Mouse (Mus musculus) embryonic fibroblast, embryonic 13.5 days (primary cell): Measurements from ENCODE around the gene Kalrn.

Experiments
- CTCF ChIP-seq: IDR thresholded peaks from 2 replicates; pipeline ENCODE4 v1.5.1; 2011; ENCODE audit warnings: mild to moderate bottlenecking, control low read depth, low read length, moderate library complexity, borderline replicate concordance; ENCODE audit not compliant: insufficient read depth
- POLR2A ChIP-seq: IDR thresholded peaks from 2 replicates; pipeline ENCODE4 v1.6.1; 2011; ENCODE audit warnings: low read depth, mild to moderate bottlenecking, control low read depth, low read length, moderate library complexity

DNA sequence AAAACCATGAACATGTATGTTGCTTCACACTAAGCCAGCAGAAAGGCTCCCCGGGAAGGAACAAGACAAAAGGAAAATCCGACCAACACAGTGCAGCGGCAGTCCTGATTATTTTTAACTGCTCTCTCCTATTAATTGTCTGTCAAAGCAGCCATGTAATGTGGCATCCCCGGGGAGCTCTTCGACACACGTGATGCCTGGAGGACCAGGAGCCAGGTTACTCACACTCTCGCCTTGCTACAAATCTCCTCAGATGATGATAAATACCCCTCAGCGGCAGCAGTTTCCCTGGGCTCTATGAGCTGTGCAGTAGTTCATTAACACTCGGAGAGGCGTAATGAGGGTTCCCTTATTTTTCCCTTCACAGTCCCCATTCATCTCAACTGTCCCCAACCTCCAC lies 257.1 kb downstream of the Kalrn start:
- TF ChIP-seq CTCF (no peak), POLR2A (no peak)
